Mouse (Mus musculus): ENCODE results near the gene Fance. TPM values are rescaled to one million over a fixed set of nuclear protein-coding genes. Genes with fewer than 3 reads are reported as not detected.

The Fance gene
- polyA plus RNA-seq (2012; rRNA removed; ENCODE audit: low replicate concordance): 14.5 and 25.4 TPM in 2 replicates

DNA sequence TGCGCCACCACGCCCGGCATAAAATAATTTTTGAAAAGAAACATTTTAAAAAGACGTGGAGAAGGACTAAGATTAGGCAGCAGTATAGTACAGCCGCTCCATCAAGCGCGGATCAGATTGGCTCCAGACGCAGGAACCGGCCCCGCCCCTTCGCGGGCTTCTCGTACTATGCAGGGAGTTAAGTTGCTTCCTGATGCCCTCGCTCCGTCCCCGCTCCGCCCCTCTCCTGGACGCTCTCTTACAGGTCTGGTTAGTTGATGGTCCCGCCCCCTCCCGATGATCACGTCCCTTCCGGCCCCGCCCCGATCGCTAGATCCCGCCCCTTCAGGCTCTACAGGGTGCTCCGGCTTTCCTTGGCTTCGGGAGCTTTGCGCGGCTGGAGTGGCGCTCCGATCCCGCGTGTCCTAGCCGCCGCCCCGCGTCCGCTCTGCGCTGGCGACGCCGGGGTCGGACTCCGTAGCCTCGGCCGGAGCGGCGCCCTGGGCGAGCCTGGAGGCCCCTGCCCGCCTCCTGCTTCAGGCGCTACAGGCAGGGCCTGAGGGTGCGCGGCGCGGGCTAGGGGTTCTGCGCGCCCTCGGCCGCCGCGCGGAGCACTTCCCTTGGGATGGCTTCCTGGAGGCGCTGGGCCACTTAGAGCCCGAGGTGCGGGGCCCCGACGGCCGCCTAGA lies at the start of gene Fance:
Gene Fance (plus strand): TSS at position 308 of the 668 bp plus-strand sequence.

DNA sequence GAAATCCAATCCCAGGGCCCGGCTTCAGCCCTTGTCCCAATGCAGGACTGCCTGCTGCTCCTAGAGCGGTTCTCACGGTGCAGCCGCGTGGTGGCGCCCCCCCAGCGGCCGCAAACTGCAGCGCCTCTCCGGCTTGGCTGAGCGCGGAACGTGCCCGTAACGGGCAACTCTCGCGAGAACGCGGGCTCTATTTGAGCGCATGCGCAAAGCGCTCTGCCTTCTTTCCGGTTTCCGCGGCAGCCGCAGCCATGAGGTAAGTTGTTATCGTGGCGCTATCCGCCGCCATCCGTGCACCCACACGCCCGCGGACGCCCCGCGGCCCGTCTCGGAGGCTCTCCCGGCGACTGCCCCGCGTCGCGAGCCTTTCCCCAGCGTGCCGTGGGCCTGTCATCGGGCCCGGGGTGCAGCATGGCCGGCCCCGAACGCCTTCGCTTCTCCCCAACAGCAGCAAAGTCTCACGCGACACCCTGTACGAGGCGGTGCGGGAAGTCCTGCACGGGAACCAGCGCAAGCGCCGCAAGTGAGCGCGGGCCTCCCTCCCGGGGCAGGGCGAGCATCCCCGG lies 15.1 kb downstream of the Fance start, which contains the start of gene Rpl10a:
Gene Rpl10a (plus strand): TSS at position 106 of the 563 bp plus-strand sequence.

DNA sequence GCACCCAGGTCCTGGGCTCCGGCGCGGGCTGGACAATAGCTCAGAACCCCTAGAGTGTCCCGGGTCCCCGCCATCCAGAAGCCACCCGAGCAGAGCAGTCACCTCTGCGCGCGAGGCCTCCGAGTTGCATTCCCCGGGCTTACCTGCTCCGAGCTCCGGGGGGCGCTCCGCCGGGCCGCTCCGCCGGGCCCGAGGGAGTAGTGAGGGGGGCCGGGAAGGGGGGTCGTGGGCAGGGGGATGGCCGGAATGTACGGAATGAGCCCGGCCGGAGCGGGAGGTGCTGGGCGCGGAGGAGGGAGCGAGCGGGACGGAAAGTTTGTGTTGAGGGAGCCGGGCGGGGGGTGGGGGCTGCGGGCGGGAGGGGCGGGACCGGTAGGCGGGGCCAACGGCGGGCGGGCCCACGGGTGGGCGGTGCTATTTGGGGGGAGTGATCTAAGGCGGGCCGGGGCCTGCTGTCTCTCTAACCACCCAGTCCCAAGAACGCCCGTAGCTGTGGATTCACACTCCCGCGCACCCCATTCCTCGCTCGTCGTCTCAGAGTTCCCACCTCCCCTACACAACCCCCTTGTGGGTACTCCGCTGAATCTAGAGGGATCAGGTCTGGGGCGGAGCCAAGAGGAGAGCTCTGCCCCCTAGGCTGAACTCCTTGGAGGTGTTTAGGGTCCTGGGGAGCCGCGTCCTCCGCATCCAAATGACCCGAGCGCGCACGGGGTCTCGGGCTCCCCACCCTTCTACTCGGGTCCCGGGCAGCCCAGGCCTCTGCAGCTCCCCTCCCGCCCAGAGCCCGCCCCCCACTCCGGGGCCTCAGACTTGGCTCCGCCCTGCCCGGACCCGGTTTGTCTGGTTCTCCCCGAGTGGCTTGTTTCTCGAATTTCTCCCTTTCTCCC lies 37.4 kb downstream of the Fance start, which contains the start of gene Tead3:
Gene Tead3 (minus strand): TSS at position 352 of the 887 bp plus-strand sequence.

GRCm38 (mm10) chr17:28365122-28365521 lies 51.8 kb downstream of the Fance start, which contains the start of gene Tulp1:
Gene Tulp1 (minus strand): TSS chr17:28365222.

Other genes with a start within 250 kb of the Fance start
- gene Tcp11, start 232.9 kb upstream of the Fance start, polyA plus RNA-seq (2012; rRNA removed; ENCODE audit: low replicate concordance): 0.65 and 1.2 TPM in 2 replicates
- 3.3 and 4.4 TPM in 2 replicates for gene Scube3, start 171.4 kb upstream of the Fance start, polyA plus RNA-seq (2012; rRNA removed; ENCODE audit: low replicate concordance)
- gene Zfp523, start 136.4 kb upstream of the Fance start, polyA plus RNA-seq (2012; rRNA removed; ENCODE audit: low replicate concordance): 38.4 and 69.0 TPM in 2 replicates
- 21.5 and 48.5 TPM in 2 replicates for gene Def6, start 105.7 kb upstream of the Fance start, polyA plus RNA-seq (2012; rRNA removed; ENCODE audit: low replicate concordance)
- 39.9 and 51.9 TPM in 2 replicates for gene Ppard, start 80.8 kb upstream of the Fance start, polyA plus RNA-seq (2012; rRNA removed; ENCODE audit: low replicate concordance)
- 1,640 and 3,869 TPM in 2 replicates for gene Rpl10a, start 15.0 kb downstream of the Fance start, polyA plus RNA-seq (2012; rRNA removed; ENCODE audit: low replicate concordance)
- gene Tead3, start 37.3 kb downstream of the Fance start, polyA plus RNA-seq (2012; rRNA removed; ENCODE audit: low replicate concordance): 14.7 and 22.6 TPM in 2 replicates
- 1.2 and 2.5 TPM in 2 replicates for gene Tulp1, start 51.7 kb downstream of the Fance start, polyA plus RNA-seq (2012; rRNA removed; ENCODE audit: low replicate concordance)
- gene Fkbp5, start 204.0 kb downstream of the Fance start, polyA plus RNA-seq (2012; rRNA removed; ENCODE audit: low replicate concordance): 14.9 and 15.4 TPM in 2 replicates
- 0.09 and 0.23 TPM in 2 replicates for gene Armc12, start 217.3 kb downstream of the Fance start, polyA plus RNA-seq (2012; rRNA removed; ENCODE audit: low replicate concordance)
- gene Clpsl2, start 235.9 kb downstream of the Fance start, polyA plus RNA-seq (2012; rRNA removed; ENCODE audit: low replicate concordance): not detected in 2 replicates
- gene Clps, start 247.2 kb downstream of the Fance start, polyA plus RNA-seq (2012; rRNA removed; ENCODE audit: low replicate concordance): 0.54 and 2.5 TPM in 2 replicates